Mouse (Mus musculus) inflammation-experienced regulatory T-cells, adult 6 months (primary cell): Measurements from ENCODE around the gene Baat. TPM values are rescaled to one million over a fixed set of nuclear protein-coding genes. Genes with fewer than 3 reads are reported as not detected.
"Not testable (repeated sequence)": the region's sequence is repeated elsewhere in the genome, so short reads cannot be mapped to it uniquely, and the experiment has no call there.

Experiments
- ATAC-seq: one replicate; pipeline ENCODE4 v1.8.0; 2017
- polyA plus RNA-seq, 3 experiments: library from polyadenylated mRNA; unstranded; fragments of 100-300 nt; shearing (Covaris generic); gene quantifications; one replicate each; pipeline ENCODE4 v1.2.1; 2017

Baat gene
- polyA plus RNA-seq: not detected

DNA sequence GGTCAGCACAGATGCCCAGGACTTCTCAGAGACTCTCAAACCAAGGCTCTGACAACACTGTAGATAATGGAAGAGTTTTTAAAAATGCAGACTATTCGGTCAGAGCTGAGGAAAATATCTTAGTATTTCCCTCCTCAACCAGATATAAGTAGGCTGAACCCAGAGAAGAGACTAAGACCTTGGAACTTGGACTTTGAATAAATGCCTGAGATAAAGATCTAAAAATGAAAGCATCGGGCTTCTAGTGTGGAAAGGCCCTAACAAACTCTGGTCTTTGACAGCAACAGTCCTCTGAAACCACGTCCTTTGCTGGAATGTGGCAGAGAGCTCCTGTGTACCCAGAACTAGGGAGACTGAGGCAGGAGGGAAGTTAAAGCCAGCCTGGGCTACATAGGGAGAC is at the start of gene Baat:
Gene Baat, minus strand, starts transcription at position 172 of the 400 bp plus-strand sequence.
- ATAC-seq: no peak

DNA sequence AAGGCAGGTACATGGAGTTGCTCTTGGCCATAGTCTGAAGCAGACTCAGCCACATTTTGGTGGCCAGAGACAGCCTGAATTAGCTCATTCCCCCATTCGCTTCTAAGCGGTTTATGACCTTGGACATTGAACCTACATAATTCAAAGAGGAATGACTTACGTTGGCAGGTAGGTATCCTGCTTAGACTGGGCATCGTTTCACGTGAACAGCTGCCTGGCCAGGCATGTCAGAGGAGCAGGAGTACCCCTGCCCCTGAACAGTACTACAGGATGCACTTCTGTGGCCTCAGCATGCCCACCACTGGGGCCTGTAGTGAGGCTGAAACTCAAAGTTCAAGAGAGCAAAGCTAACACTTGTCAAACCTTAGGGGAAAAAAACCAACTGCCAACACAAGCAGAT is 47.0 kb upstream of the Baat start:
- no peak for ATAC-seq

DNA sequence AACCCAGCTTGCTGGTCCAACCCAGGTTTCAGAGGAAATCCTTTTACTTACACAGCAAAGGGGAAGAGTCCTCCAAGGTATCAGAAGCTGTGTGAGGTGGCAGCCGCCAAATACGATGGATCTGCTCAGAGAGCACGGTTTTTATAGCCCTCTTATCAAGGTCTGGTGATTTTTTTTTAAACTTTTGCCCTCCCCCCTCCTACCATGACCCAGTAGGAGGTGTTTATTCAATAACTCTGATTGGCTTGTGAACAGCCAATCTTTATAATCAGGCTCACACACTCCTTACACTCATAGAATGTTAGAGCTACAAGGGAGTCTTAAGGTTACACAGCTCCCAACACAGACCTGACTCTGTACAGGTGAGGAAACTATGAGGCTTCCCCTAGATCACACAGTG is 43.0 kb upstream of the Baat start, which contains the start of gene Aldob:
Gene Aldob, minus strand, starts transcription at position 164 of the 400 bp plus-strand sequence.
- ATAC-seq: no peak

DNA sequence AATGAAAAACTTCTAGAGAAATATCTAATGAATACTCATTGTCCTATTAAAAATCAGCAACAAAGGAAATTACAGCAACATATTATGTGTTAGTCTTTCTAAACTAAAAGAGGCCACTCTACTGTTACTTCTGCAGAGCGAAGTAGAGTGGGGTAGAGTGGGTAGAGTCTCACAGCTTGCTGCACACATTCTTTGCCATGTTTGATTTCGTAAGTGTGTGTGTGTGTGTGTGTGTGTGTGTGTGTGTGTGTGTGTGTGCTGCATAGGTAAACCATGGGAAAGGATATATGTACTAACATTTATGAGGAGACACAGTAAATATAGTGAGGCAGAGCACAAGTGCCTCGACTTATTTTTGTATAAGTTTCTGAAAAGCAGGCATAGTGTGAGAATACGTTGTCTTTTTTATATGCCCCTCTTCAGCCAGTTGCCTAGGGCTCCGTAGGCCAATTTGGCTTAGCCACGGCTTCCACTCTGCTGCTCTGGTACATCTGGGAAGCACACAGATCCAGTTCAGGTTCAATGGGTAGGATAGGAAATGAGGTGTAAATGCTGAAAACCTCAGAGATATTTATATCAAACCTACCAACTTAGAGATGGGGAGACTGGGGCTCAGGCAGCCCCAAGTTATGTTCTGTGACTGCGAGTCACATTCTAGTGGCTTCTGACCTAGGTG is 41.3 kb upstream of the Baat start:
- no peak for ATAC-seq

DNA sequence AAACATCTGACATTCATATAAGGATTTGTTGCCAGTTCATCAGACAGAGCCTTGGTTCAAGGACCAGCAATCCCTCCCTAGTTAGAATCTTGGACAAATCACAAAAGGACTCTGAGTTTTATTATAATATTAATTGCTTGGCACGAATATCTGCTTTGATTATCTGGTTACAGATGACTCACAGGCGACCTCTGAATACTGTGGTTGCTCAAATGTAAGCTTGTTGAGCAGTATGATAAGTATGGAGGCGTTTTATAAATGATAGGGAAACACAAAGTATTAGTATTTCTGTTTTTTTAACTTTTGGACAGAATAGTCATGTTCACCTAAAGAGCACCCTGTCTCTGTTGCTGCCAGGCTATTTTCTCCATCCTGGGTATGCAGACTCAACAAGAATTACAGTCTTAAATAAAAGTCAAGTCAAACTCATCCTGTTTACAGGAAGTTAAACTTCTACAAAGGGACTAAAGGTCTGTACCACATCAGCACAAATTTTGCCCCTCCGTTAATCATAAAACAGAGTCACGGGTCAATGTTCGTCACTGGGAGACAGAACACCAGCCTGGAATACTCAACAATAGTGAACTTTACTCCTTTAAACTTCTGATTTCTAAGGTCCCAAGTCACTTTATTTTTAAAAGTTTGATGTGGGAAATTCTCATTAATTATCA is 40.7 kb upstream of the Baat start:
- no peak for ATAC-seq

DNA sequence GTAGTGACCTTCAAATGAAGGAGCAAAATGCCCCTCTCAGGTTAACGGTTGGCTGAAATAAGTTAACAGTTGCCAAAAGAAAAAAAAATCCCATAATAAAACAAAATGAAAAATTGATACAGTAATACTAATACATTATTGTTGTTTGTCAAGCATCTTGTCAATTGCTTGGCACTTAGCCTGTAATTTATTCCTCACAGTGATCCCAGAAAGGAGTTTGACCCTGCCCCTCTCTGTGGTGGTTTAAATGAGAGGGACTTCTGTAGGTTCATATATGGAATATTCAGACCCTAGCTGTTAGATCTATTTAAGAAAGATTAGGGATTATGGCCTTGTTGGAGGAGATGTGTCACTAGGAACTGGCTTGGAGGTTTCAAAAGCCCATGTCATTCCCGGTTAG is 39.7 kb upstream of the Baat start:
- no peak for ATAC-seq

DNA sequence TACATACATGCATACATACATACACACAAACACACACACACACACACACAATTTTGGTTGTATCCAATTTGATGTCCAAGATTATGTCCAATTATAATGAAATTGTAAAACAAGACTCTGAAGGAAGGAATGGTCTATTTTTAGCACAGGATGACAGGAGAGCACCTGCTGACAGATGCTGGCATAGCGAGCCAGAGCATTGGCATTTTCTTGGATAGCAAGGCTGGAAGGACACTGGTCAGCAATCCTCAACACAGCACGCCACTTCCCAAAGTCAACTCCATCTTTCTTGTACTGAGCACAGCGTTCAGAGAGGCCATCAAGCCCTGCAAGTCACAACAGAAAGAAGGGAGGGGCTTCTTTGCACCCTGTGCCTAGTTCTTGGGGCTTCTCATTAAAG is 34.6 kb upstream of the Baat start:
- ATAC-seq: no peak

DNA sequence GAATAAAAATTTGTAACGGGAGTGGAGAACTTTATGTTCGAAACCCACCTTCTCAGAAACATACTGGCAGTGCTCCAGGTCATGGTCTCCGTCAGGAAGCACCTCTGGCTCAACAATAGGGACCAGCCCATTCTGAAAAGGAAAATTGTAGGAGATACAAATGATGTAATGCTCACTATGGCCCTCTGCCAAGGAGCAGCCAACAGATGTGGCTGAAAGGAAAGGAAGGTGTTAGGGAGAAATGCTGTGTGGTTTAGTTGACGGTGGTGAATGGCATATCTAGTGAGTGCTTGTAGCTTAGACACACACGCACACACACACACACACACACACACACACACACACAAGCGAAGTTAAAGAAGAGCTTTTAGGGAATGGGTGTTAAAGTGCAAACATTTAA is 33.3 kb upstream of the Baat start:
- ATAC-seq: no peak

DNA sequence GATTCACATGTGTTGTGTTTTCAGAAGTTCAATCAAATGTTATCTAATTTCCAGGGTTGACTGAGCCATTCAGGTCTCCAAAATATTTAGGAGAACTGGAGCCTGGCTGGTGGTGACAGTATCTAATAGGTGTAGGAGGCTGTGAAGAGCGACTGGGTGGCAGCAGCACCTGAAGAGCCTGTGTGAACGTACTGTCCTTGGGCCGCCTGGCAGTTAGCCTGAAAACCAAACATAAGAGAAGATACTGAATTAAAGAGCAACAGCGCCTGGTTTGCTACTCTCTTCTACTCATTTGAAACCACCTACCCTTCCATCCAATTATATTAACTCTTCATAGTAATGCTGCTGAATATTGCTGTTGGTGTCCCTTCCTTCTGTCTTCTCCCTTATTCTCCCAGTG is 30.3 kb upstream of the Baat start:
- no peak for ATAC-seq

DNA sequence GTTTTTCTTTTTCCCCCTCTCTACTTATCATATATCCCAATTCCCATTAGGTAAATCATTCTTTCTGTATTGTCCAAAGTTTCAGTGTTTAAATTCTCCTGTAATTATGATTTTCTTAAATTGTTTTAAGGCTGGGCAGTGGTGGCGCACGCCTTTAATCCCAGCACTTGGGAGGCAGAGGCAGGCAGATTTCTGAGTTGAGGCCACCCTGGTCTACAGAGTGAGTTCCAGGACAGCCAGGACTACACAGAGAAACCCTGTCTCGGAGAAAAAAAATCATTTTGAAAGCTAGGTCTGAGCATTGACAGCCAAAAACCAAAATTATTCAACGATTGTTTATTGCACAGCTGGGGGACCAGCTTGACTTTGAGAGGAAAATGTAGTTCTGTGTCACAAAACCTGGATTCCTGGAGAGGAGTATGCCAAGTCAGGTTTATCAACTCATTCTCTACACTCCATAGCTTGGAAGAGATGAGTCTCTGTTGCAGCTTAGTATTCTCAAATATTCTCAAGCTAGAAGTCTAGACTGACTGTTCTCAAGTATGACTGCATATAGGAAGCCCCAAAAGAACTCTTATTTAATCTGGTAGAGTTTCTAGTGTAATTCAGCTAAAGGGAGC is 29.4 kb upstream of the Baat start:
- ATAC-seq: no peak

DNA sequence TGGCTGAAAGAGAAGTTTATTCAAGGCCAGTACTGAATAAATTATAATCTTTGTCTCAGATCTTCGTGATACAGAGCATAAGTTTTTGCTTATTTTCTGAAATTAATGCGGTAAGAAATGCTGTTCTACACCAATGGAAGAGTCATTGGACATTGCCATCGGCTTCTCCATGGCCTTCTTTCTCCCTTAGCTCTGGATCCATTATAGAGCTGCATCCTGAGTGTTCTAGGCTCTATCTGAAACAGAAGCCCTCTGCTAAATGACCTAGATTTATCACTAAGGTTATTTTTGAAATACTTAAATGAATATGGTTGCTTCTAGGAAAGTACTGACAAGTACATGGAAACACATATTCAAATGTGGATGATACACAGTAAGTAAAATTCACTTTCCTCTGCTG is 28.7 kb upstream of the Baat start:
- no peak for ATAC-seq

DNA sequence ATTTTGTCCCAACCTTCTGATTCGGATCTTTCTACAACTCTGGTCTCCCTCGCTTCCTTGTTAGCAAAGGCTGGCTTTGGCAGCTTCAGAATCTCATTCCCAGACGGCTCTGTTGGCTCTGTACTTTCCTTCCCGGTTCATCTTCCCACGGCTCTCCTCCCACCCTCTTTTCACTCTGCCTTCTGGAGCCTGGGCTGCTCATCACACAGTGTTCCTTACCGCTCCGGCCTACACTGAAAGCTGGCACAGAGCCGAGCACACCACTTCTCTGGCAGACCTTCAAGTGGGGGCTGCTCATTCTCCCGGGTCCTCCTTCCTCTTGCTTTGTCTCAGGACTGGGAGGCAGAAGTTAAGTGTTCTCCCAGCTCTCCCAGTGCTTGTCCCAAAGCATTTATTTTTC is 16.2 kb upstream of the Baat start:
- no peak for ATAC-seq

DNA sequence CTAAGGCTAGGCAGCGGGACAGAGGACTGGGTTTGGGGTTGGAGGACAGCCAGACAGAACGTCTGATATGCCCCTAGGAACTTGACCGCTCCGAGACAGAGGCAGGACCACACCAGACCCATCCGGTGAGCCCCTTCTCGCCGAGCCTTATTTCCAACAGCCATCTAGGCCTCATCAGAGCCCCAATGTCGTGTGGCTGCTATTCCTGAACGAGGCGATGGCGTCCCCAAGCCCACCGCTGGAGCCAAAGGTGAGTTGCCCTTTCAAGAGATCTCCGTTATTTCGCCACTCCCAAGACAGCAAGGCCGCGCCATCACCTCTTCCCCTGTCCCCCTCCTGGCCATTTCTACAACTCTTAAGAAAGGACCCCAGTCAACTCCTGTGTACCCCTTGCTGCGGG is 15.0 kb upstream of the Baat start:
- no peak for ATAC-seq

DNA sequence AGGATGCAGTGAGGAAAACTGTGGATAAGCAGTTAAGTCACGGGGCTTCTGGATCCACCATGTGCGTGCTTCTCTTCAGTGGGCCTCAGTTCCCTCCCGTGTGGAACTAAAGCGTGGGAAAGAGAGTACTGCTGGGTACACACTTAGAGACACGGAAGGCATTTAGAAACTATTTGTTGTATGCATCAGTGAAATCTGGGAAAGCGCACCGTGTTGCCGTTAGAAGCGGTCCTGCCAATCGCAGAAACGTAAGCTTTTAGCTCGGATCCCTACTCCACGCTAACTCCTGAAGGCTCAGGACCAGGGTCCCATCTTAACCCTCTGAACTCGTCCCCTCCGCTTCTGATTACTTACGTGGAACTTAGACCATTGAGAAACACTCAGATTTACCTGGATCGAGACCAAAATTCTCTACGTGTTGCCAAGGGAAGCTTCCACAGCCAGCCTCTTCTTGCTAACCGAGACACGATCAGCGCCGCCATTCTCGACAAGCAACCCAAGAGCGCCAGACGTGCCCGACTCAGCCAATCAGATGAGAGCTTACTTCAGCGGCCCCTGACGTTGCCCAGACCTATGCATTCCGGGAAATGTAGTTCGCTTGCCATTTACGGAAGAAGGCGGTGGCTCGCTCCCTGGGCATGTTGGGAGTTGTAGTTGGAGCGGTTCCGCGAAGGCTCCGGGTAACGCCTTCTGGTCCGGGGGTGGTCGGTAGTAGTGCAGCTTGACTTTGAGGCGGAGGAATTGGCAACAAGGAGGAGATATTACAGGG is 14.4 kb upstream of the Baat start, which contains the start of the genes Mrpl50 and Zfp189:
Gene Mrpl50, minus strand, starts transcription at position 522 of the 769 bp plus-strand sequence.
Gene Zfp189, plus strand, starts transcription at position 605 of the 769 bp plus-strand sequence.
- peak; percentile 100 for ATAC-seq

DNA sequence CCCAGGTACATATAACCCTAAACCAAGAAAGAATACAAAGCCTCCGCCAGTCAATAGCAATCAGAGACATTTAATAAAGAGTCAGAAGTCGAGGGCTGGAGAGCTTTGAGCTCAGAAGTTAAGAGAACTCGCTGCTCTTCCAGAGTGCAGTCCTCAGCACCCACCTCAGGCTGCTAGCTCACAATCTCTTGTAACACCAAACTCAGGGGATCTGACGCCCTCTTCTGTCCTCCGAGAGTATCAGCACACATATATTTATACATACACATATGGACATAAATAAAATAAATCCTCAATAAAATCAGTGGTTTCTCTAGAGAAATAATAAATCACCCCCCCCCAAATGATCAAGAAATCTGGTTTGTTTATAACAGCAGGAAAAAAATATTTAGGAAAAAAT is 13.1 kb upstream of the Baat start:
- ATAC-seq: no peak

DNA sequence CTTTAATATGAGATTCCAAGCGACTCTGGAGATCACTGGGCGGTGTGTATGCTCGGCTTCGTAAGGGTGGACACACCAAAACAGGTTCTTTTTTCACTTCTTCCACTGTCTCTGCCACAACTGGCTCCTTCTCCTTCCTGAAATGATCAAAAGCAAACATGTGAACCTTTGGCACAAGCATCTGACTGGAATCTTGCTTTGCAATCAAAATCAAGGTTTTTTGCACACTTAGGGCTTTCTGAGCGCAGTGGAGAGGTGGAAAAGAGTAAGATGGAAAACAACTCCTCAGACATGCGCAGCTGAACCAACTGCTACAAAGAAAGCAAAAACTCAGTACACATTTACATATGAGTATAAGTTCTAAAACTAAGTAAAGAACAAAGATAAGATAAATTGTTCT is 8.1 kb upstream of the Baat start:
- ATAC-seq: no peak

DNA sequence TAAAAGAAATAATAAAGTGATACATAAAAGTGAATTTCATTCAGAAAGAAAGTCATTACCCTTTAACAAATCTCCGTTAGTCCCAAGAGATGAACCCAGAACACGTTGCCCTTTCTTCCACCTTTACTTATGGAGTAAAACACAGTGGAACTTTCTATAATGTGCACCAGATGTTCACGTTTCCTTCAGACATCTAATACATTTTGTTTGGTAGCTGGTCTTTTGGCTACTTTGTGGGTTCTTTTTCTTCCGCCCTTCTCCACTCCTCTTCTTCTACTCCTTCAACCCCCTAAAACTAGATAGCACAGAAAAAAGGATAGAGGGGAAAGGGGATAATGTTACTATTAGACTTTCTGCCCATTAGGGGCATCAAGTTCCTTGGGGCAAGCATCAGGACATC is 6.3 kb upstream of the Baat start:
- ATAC-seq: no peak

DNA sequence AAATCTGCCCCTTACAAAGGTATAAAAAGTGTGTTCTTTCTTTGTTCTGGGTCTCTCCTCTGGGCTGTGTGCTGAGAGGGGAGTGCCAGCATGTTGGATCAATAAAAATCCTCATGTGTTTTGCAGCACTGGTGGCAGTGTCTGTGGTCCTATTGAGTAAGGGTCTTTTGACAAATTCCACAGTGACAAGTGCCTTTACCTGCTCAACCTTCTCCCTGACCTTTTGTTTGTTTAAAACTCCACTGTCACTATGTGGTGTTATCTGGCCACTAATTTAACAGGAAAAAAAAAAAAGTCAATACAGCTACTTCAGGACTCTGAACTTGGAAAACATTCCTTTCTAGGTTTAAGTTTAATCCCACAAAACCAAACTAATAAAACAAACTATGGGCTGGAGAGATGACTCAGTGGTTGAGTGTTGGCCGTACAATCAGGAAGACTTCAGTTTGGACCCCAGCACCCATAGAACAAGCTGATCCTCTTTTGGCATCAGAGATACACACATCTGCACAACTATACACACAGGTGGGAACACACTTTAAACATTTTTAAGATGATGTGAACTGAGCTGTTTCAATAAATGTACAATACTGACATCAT is 4.0 kb upstream of the Baat start:
- not testable (repeated sequence) for ATAC-seq

DNA sequence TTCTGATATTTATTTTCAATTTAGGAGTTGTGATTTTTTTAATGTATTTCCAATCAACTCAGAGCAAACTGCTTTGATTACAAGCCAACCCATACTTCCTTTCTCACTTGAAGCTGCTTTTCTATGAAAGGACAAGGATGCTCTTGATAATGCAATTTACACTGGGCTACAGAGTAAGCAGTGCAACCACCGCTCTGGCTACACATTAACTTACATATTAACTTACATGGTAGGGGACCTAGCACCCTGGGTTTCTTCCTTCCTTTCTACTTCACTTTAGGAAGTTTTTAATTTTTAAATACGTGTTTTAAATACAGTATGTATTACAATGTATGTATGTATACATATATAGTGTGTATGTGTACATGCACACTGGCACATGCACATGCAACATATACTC is 2.8 kb upstream of the Baat start:
- no peak for ATAC-seq

DNA sequence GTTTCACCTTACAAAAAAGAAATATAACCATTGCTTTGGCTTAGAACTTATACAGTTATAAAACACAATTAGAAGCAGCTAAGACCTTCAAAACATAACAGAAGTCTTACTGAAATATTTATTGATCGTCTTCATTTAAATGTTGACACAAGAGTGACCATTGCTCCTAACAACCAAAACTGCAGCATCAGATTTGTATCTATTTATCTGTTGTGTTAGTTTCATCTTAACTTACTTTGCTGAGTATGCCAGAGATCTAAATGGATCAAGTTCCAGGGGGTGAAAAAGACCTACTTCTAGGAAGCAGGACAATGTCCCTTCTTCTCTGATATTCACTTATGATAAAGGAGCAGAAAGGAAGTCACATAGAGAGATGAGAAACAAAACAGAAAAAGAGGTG is 2.8 kb downstream of the Baat start:
- no peak for ATAC-seq

DNA sequence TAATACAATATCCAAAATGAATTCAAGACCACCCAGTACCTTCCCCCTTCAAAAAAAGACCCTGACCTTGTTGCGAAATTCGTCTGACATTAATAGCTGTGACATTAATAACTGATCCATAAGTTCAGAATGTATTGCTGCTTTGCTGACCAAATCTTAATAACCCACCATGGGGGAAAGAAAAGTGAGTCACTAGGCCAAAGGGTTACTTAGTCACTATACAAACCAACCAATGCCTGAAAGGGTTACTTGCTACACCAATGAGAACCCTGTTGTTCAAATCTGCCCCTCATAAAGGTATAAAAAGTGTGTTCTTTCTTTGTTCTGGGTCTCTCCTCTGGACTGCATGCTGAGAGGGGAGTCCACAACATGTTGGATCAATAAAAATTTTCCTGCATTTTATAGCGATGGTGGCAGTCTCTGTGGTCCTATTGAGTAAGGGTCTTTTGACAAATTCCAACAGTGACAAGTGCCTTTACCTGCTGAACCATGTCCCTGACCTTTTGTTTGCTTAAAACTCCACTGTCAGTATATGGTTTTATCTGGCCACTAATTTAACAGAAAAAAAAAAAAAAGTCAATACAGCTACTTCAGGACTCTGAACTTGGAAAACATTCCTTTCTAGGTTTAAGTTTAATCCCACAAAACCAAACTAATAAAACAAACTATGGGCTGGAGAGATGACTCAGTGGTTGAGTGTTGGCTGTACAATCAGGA is 20.3 kb downstream of the Baat start:
- ATAC-seq: not testable (repeated sequence)

DNA sequence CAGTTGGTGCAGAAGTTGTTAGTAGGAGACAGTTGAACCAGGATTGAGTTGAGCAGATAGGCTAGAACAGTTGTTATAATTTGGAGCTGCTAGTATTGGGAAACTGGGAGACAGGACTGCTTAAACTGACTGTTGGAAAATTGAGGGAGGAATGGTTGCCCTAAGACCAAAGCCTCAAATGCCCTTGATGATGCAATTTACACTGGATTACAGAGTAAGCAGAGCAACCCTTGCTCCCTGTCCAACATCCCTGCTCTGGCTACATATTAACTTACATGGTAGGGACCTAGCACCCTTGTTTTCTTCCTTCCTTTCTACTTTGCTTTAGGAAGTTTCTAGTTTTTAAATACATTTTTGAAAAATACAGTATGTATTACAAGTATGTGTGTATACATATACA is 20.9 kb downstream of the Baat start:
- no peak for ATAC-seq
